Mouse (Mus musculus): ENCODE results near the gene Tspan18.

Tspan18 gene

DNA sequence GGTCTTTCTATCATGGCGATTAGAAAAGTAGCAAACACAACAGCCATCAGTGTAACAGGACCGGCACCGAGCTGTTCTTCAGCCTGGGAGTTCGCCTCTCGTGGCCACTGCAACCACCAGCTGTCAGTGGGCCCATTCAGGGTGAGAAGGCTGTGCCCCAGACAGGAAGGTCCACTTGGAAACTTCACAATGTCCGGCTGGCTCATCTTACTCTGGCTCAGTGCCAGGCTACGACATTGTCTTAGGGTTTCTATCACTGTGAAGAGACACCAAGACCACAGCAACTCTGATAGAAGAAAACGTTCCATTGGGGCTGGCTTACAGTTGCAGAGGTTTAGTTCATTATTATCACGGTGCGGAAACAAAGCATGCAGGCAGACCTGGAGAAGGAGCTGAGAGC is 45.1 kb downstream of the Tspan18 start:
- DNase-seq, result peak; percentile 32 to 50

DNA sequence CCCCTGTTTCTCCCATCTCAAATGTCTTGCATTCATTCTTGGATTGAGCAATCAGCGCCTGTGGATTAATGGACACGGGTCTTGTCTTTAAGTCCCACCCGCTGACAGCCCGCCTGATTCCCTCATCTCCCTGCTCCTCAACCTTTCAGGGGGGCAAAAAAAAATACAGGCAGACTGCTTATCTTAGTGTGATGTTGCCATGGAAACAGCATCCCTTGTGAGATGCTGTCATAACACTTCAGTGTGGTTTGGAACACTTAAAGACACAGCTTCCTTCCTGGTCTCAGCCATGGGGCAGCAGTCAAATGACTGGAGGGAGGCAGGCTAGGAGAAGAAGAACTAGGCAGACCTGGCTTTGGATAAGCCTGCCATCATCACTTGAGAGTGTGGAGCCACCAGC is 47.0 kb downstream of the Tspan18 start:
- no peak for DNase-seq

- no peak for DNase-seq
These were observed 47.6 kb downstream of the Tspan18 start for GRCm38 (mm10) chr2:93286742-93287141.

GRCm38 (mm10) chr2:93286321-93286720 is 48.0 kb downstream of the Tspan18 start:
- no peak for DNase-seq

- no peak for DNase-seq
These were observed 48.5 kb downstream of the Tspan18 start for GRCm38 (mm10) chr2:93285842-93286241.

DNA sequence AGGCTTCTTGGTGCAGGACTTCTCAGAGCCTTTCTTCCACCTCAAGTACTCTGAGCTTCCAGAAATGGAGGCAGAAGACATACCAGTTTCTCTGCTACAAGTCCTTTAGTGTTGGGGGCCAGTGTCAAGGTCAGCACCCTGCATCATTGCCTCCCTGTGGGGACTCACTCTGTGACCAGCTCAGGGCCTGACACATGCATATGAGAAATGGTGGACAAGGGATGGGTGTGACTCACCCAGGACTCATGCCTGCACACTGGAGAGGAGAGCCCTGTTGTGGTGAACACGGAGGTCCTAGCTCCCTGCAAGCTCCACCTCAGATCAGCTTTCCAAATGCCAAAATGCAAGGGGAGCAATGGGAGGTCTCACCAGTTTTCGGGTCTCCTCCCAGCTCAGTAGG is 49.7 kb downstream of the Tspan18 start:
- no peak for DNase-seq

DNA sequence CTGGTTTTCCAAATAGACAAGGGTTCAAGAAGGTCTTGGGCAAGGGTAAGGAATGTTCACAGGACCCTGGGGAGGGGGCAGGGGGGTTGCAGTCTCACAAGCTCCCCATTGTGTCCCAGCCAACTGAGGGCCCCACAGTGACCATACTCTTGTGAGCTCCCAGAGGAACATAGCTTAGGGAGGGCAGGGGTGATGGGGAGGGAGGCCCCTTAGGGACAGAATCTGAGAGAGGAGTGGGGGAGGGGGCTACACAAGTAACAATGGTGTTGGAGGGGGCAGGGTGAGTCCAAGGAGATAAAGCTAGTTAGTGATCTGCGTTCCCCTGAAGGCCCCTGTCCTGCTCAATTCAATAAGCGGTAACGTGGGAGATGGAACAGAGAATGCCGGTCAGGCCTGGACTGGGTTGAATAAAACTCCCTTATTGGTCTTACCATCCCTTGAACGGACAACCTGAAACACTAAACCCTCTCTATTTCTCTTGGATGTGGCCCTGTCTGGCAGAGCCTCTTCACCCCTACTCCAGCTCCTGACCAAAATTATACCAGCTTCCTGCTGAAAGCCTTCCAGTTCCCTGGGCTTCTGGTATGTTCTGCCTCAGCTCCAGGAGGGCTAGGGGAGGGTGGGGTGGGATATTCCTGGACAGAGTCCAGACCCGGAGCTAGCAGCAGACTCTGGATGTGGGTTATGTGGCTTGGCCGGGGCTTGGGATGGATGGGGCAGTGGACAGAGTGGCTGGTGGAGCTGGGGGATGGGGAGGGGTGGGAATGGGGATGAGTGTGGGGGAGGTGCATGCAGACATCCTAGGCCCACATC is 50.6 kb downstream of the Tspan18 start:
- DNase-seq, result no peak

- no peak for DNase-seq
These were observed 51.7 kb downstream of the Tspan18 start for GRCm38 (mm10) chr2:93282636-93283035.

GRCm38 (mm10) chr2:93281466-93281865 is 52.8 kb downstream of the Tspan18 start:
- no peak for DNase-seq

- no peak for DNase-seq
These were observed 54.1 kb downstream of the Tspan18 start for GRCm38 (mm10) chr2:93280117-93280620.

DNA sequence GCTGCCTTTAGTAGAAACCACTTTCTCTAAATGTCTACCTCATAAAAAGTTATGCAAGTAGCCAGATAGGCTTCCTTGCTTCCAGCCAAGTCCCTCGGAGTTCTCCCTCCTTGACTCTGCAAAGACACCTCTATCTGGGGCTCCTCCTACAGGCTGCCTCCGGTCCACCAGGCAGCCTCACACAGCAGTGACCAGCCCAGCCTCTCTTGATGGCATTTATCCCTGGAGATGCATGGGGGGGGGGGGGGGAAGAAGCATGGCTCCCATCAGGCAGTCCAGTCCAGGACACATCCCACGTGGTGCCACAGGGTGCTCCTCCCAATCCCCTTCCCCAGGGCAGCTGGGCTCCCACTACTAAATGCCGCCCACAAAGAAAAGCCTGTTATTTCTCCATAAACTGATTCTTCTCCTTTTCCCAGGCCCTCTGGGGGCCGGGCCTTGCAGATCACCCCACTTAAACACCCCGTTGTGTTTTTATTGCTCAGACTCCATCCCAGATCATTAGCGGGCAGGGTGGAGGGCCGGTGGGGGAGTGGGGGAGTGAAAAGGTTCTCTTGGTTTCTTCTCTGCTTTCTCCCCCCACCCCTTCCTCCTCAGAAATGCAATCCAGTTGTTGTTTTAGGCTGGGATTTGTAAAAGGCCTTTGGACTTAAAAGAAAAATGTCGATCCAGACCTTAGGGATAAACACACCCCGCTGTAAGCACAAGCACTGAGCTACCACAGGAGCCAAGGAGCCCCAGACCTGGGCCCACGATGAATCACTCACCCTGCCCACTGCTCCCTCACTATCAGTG is 55.9 kb downstream of the Tspan18 start:
- no peak for DNase-seq

DNA sequence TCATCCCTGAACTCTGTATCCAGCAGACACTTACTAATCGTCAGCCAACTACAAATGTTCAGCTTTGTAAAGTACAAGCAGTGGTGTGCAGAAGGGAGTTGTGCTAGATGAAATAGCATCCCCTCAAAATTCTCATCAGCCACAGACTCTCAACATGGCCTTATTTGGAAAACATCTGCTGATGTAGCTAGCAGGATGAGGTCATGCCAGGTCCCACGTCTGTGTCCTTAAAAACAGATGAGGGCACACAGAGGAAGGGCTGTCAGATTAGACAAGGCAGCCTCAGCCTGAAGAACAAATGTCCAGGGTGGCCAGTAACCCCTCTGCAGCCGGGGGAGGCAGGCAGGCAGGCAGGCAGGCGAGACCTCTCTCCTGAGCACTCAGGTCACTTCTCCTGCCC is 56.8 kb downstream of the Tspan18 start:
- no peak for DNase-seq

DNA sequence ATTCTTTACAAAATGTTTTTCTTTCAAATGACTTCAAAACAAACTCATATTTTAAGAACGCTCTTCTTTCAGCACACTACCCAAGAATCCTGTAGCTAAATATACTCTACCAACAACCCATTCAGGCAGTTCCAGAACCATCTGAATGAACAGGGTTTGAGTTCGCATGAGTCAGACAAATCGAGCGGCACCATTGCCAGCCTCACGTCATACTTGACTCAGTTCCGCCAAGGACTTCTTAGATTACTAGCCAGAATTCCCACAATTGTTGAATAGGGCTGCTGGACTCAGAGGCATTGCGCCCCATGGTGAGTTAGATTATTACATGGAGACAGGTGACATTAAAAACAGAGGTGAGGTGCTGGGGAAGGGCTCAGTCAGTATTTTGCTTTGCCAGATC is 58.3 kb downstream of the Tspan18 start:
- no peak for DNase-seq

DNA sequence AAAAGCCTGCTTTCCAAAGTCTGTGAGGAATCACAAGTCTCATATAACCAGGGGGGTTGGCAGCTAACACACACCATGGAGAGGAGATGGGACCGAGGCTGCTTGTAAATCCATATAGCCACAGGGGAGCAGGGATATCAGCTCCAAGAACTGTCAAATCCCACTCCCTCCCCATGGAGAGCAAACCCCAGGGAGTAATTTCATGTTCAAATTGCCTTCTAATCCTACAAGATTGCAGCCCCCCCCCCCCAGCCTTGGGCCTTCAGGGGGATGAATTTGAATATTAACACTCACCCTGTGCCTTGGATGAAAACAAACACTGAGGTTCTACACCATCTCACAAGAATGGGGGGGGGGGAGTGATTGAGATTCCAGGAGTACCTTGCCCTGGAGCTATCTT is 60.4 kb downstream of the Tspan18 start:
- DNase-seq, result no peak

GRCm38 (mm10) chr2:93270083-93270482 is 64.2 kb downstream of the Tspan18 start:
- peak in 1 of 2 experiments; percentile 44 for DNase-seq

DNA sequence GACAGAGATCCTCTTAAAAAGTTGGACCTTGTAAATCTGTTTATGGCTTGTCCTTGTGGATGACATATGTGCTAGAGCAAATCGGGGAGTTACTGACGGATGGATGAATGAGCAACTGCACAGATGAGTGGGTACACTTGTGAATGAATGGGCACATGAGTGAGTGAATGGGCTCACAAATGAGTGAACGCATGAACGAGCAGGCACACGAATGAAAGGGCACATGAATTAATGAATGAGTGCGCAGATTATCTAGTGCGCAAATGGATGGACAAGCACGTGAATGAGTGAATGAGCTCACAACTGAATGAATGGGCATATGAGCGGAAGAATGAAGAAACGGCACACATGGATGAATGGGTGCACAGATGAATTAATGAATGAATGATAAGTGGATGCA is 64.7 kb downstream of the Tspan18 start:
- DNase-seq, result no peak

DNA sequence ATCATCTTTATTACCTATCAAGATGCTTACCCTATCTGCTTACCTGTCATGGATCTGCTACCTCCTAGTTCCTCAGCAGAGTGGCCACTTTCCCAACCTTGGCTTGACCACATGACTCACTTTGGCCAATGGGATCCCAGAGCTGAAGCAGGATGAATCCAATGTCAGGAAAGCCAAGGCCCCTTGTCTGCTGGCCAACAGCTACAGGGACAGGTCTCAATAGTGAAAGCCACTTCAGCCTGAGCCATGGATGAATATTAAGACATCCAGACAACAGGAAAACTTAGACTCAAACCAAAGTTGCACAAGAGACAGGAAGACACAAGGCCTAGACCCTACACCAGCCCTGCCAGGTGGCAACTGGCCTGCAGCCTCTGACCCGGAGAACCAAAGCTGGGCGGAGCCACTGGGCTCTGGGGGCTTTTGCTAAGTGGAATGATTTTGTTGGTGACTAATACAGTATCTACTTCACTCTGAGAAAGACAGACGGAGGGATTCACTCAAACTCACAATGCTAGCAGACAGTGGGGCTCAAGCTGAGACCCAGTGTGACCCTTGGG is 65.5 kb downstream of the Tspan18 start:
- no peak for DNase-seq

GRCm38 (mm10) chr2:93267791-93268190 is 66.5 kb downstream of the Tspan18 start:
- no peak for DNase-seq

DNA sequence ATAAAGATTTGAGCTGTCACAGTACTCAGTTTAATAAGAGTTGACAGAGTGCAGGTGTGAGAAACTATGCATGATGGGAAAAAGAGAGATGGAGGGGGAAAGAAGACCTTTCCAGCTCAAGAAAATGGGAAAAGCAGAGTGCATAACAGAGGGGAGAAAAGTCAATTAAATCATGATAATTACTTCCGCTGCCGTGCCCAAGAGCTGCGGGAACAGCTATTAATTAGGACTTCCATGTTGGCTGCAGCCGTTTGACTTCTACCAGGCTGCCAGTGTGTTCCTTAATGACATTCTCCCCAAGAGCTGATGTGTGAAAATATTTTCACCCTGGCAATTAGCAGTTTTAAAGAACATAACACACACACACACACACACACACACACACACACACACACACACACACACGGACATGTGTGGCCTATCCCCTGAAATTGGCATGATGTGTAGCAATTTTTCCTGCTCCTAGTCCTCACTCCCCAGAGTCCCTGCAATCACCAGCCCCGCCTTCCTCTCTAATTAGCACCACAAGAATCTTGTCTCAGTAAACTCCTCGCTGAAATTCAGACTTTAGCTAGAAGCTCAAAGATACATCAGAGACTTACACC is 67.6 kb downstream of the Tspan18 start:
- DNase-seq, result no peak

- DNase-seq, result peak in 1 of 2 experiments; percentile 20
These were observed 71.7 kb downstream of the Tspan18 start for GRCm38 (mm10) chr2:93262291-93263285.

- DNase-seq, result peak; percentile 33 to 63
These were observed 72.6 kb downstream of the Tspan18 start for GRCm38 (mm10) chr2:93261521-93262290.
